Mouse (Mus musculus) MEL (cell line): ENCODE measurements around the gene Arhgap28. TPM values are rescaled to one million over a fixed set of nuclear protein-coding genes. Genes with fewer than 3 reads are reported as not detected.

Experiments used
- DNase-seq: peaks from one replicate; pipeline ENCODE4 v3.0.0; 2011; ENCODE audit warnings: low read depth, low spot score
- H3K27ac ChIP-seq: 2 replicates; pipeline ENCODE4 v1.5.1; 2012; ENCODE audit warnings: low read depth, mild to moderate bottlenecking, control low read depth, low read length, moderate library complexity; ENCODE audit not compliant: control insufficient read depth
- H3K27me3 ChIP-seq, 2 experiments: fragments of 150-350 bp in 1 of 2; sonication (generic) in 1 of 2; 2 replicates each; pipeline ENCODE4 v1.6.1; 2012; ENCODE audit warnings: low read length in 2 of 2, mild to moderate bottlenecking in 2 of 2, improper control_type of control experiment in 1 of 2, moderate library complexity in 1 of 2; ENCODE audit not compliant: insufficient read depth in 2 of 2, control insufficient read depth in 1 of 2
- H3K36me3 ChIP-seq, 2 experiments: 2 replicates each; pipeline ENCODE4 v1.6.1; 2012 to 2014; ENCODE audit warnings: low read length in 2 of 2, improper control_type of control experiment in 1 of 2, inconsistent platforms in 1 of 2, mild to moderate bottlenecking in 1 of 2; ENCODE audit not compliant: insufficient read depth in 2 of 2, control insufficient read depth in 1 of 2
- H3K4me1 ChIP-seq, 2 experiments: fragments of 150-350 bp in 1 of 2; sonication (generic) in 1 of 2; 2 replicates each; pipeline ENCODE4 v1.6.1; 2012; ENCODE audit warnings: low read length in 2 of 2, improper control_type of control experiment in 1 of 2, mild to moderate bottlenecking in 1 of 2; ENCODE audit not compliant: insufficient read depth in 2 of 2, control insufficient read depth in 1 of 2
- H3K4me3 ChIP-seq, 2 experiments: fragments of 150-350 bp in 1 of 2; sonication (generic) in 1 of 2; 2 replicates each; pipeline ENCODE4 v1.5.1; 2012; ENCODE audit warnings: low read depth in 2 of 2, low read length in 2 of 2, mild to moderate bottlenecking in 2 of 2, moderate library complexity in 2 of 2, control low read depth in 1 of 2, improper control_type of control experiment in 1 of 2; ENCODE audit not compliant: control insufficient read depth in 1 of 2, insufficient read depth in 1 of 2
- H3K79me2 ChIP-seq: 2 replicates; pipeline ENCODE4 v1.6.1; 2012; ENCODE audit warnings: mild to moderate bottlenecking, low read length, moderate library complexity; ENCODE audit not compliant: control insufficient read depth, poor library complexity, insufficient read depth
- H3K9ac ChIP-seq: 2 replicates; pipeline ENCODE4 v1.6.1; 2012; ENCODE audit warnings: low read depth, mild to moderate bottlenecking, control low read depth, low read length, moderate library complexity; ENCODE audit not compliant: control insufficient read depth, poor library complexity, severe bottlenecking
- H3K9me3 ChIP-seq: fragments of 150-350 bp; sonication (generic); replicated peaks from 2 replicates; pipeline ENCODE4 v1.6.1; 2012; ENCODE audit warnings: mild to moderate bottlenecking, low read length, improper control_type of control experiment, moderate library complexity; ENCODE audit not compliant: insufficient read depth
- BHLHE40 ChIP-seq: IDR thresholded peaks from 2 replicates; pipeline ENCODE4 v1.6.1; 2012; ENCODE audit warnings: low read depth, mild to moderate bottlenecking, inconsistent platforms, low read length, improper control_type of control experiment, borderline replicate concordance
- CHD2 ChIP-seq: IDR thresholded peaks from 2 replicates; pipeline ENCODE4 v1.6.1; 2011; ENCODE audit warnings: low read length, improper control_type of control experiment
- CTCF ChIP-seq, 3 experiments: IDR thresholded peaks in 2 of 3; conservative IDR thresholded peaks in 1 of 3; 2 replicates each; pipeline ENCODE4 v1.5.1; 2011 to 2012; ENCODE audit warnings: low read length in 3 of 3, low read depth in 2 of 3, mild to moderate bottlenecking in 2 of 3, improper control_type of control experiment in 1 of 3, inconsistent platforms in 1 of 3, mixed read lengths in 1 of 3, moderate library complexity in 1 of 3; ENCODE audit not compliant: control insufficient read depth in 1 of 3, insufficient read depth in 1 of 3, poor library complexity in 1 of 3, severe bottlenecking in 1 of 3
- E2F4 ChIP-seq: IDR thresholded peaks from 2 replicates; pipeline ENCODE4 v1.6.1; 2011; ENCODE audit warnings: low read depth, low read length, improper control_type of control experiment, borderline replicate concordance
- ELF1 ChIP-seq: IDR thresholded peaks from 2 replicates; pipeline ENCODE4 v1.6.1; 2014; ENCODE audit warnings: low read depth, mild to moderate bottlenecking, inconsistent platforms, low read length, improper control_type of control experiment, moderate library complexity
- EP300 ChIP-seq, 2 experiments: IDR thresholded peaks; 2 replicates each; pipeline ENCODE4 v1.6.1; 2011; ENCODE audit warnings: improper control_type of control experiment in 2 of 2, low read length in 2 of 2, low read depth in 1 of 2, mild to moderate bottlenecking in 1 of 2
- HCFC1 ChIP-seq: IDR thresholded peaks from 2 replicates; pipeline ENCODE4 v1.6.1; 2012; ENCODE audit warnings: low read depth, mild to moderate bottlenecking, inconsistent platforms, low read length, improper control_type of control experiment, moderate library complexity
- JUND ChIP-seq: IDR thresholded peaks from 2 replicates; pipeline ENCODE4 v1.6.1; 2011; ENCODE audit warnings: low read depth, mild to moderate bottlenecking, improper control_type of control experiment, low read length
- KAT2A ChIP-seq: conservative IDR thresholded peaks from 2 replicates; pipeline ENCODE4 v1.6.1; 2012; ENCODE audit warnings: low read depth, low read length, improper control_type of control experiment, inconsistent platforms
- MAFK ChIP-seq: IDR thresholded peaks from 2 replicates; pipeline ENCODE4 v1.6.1; 2011; ENCODE audit warnings: low read depth, mild to moderate bottlenecking, low read length, improper control_type of control experiment, borderline replicate concordance
- MAZ ChIP-seq: IDR thresholded peaks from 2 replicates; pipeline ENCODE4 v1.6.1; 2012; ENCODE audit warnings: low read depth, mild to moderate bottlenecking, inconsistent platforms, low read length, improper control_type of control experiment
- MEF2A ChIP-seq: IDR thresholded peaks from 2 replicates; pipeline ENCODE4 v1.6.1; 2014; ENCODE audit warnings: low read depth, mild to moderate bottlenecking, inconsistent platforms, low read length, improper control_type of control experiment; ENCODE audit not compliant: poor library complexity, insufficient replicate concordance, severe bottlenecking; ENCODE audit errors: extremely low read depth
- MXI1 ChIP-seq: IDR thresholded peaks from 2 replicates; pipeline ENCODE4 v1.6.1; 2011; ENCODE audit warnings: mild to moderate bottlenecking, low read depth, low read length, improper control_type of control experiment
- MYC ChIP-seq: IDR thresholded peaks from 2 replicates; pipeline ENCODE4 v1.6.1; 2011; ENCODE audit warnings: low read depth, mild to moderate bottlenecking, low read length, improper control_type of control experiment, moderate library complexity
- NRF1 ChIP-seq: IDR thresholded peaks from 2 replicates; pipeline ENCODE4 v1.6.1; 2014; ENCODE audit warnings: low read depth, mild to moderate bottlenecking, inconsistent platforms, low read length, improper control_type of control experiment, moderate library complexity; ENCODE audit not compliant: poor library complexity, insufficient read depth, severe bottlenecking
- POLR2A ChIP-seq, 2 experiments: IDR thresholded peaks; 2 replicates each; pipeline ENCODE4 v1.6.1; 2011 to 2012; ENCODE audit warnings: low read length in 2 of 2, mild to moderate bottlenecking in 2 of 2, control low read depth in 1 of 2, improper control_type of control experiment in 1 of 2, low read depth in 1 of 2, moderate library complexity in 1 of 2; ENCODE audit not compliant: control insufficient read depth in 1 of 2, insufficient read depth in 1 of 2, poor library complexity in 1 of 2
- POLR2AphosphoS5 ChIP-seq: IDR thresholded peaks from 2 replicates; pipeline ENCODE4 v1.6.1; 2012; ENCODE audit warnings: low read depth, borderline replicate concordance, mild to moderate bottlenecking, inconsistent platforms, low read length, moderate library complexity, mixed read lengths
- RCOR1 ChIP-seq: IDR thresholded peaks from 2 replicates; pipeline ENCODE4 v1.6.1; 2012; ENCODE audit warnings: low read depth, mild to moderate bottlenecking, inconsistent platforms, low read length, improper control_type of control experiment
- SIN3A ChIP-seq: IDR thresholded peaks from 2 replicates; pipeline ENCODE4 v1.6.1; 2012; ENCODE audit warnings: low read length, improper control_type of control experiment, inconsistent platforms
- TAL1 ChIP-seq: IDR thresholded peaks from 2 replicates; pipeline ENCODE4 v1.6.1; 2012; ENCODE audit warnings: mild to moderate bottlenecking, inconsistent platforms, low read length, moderate library complexity, mixed read lengths
- TCF12 ChIP-seq: IDR thresholded peaks from 2 replicates; pipeline ENCODE4 v1.6.1; 2014; ENCODE audit warnings: low read depth, mild to moderate bottlenecking, inconsistent platforms, low read length, improper control_type of control experiment, moderate library complexity
- UBTF ChIP-seq: IDR thresholded peaks from 2 replicates; pipeline ENCODE4 v1.6.1; 2012; ENCODE audit warnings: low read depth, mild to moderate bottlenecking, inconsistent platforms, low read length, improper control_type of control experiment, moderate library complexity, borderline replicate concordance; ENCODE audit not compliant: insufficient read depth
- USF1 ChIP-seq: IDR thresholded peaks from 2 replicates; pipeline ENCODE4 v1.6.1; 2014; ENCODE audit warnings: low read depth, mild to moderate bottlenecking, inconsistent platforms, low read length, improper control_type of control experiment, moderate library complexity
- ZC3H11A ChIP-seq: IDR thresholded peaks from 2 replicates; pipeline ENCODE4 v1.6.1; 2012; ENCODE audit warnings: low read depth, mild to moderate bottlenecking, inconsistent platforms, low read length, improper control_type of control experiment
- ZKSCAN1 ChIP-seq: IDR thresholded peaks from 2 replicates; pipeline ENCODE4 v1.6.1; 2012; ENCODE audit warnings: low read depth, mild to moderate bottlenecking, inconsistent platforms, low read length, improper control_type of control experiment, moderate library complexity
- ZMIZ1 ChIP-seq: IDR thresholded peaks from 2 replicates; pipeline ENCODE4 v1.6.1; 2012; ENCODE audit warnings: low read depth, mild to moderate bottlenecking, inconsistent platforms, low read length, improper control_type of control experiment, moderate library complexity
- ZNF384 ChIP-seq: IDR thresholded peaks from 2 replicates; pipeline ENCODE4 v1.6.1; 2012; ENCODE audit warnings: low read depth, mild to moderate bottlenecking, inconsistent platforms, low read length, improper control_type of control experiment
- polyA plus RNA-seq, 2 experiments: library from polyadenylated mRNA; stranded (reverse) in 1 of 2; unstranded in 1 of 2; fragments of >175 nt in 1 of 2; fragments of >200 nt in 1 of 2; gene quantifications; 2 replicates each; pipeline versions ENCODE4 v1.2.1 to v1.2.4; 2012; ENCODE audit warnings: low replicate concordance in 2 of 2, low read depth in 1 of 2; ENCODE audit not compliant: insufficient read length in 2 of 2, insufficient read depth in 1 of 2, missing spikeins in 1 of 2
- total RNA-seq: library from RNA; depleted of rRNA; stranded (reverse); fragments of 300-350 nt; gene quantifications from 2 replicates; pipeline ENCODE4 v1.2.3, GENCODE M21; 2012

The Arhgap28 gene
- total and polyA plus RNA-seq, 3 experiments = not detected

DNA sequence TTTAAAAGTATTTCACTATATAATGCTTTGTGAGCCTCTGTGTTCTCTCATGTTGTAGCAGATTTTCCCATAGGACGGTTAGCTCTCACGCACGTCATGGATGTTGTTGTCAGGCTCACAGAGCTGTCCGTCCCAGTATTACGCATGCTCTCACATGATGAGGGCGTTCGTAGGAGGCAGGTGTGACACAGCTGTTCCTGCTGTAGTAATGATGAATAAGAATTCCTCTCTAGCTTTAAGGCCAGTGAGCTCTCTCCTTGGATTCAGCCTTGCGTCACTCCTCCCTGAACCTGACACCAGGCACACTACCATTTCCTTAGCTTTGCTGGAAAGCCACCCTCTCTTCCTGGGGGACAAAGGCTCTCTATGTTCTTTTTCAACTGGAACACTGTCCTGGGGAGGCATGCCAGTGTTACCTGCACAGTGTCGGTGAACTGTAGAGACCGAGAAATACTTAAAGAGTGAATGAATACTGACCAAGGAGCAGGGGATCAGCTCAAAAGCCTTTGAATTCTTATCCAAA, 96.3 kb downstream of the Arhgap28 start:
- Histone ChIP-seq H3K79me2 (no peaks in the 10 kb centered on the region), H3K27ac (no peak overlapping the region), H3K9ac (no peak overlapping the region), H3K4me1 (no peaks in the 10 kb centered on the region), H3K4me3 (no peak overlapping the region), H3K36me3 (no peaks in the 10 kb centered on the region), H3K9me3 (no peaks in the 10 kb centered on the region), H3K27me3 (no peaks in the 10 kb centered on the region)
- no peak for TF ChIP-seq USF1
- TF ChIP-seq EP300 (IDR thresholded peaks at IDR 0.05; ENCODE audit: low read depth in 1 of 2, low read length in 2 of 2) = no peak
- no peak for TF ChIP-seq MEF2A
- TF ChIP-seq POLR2AphosphoS5 = no peak
- TF ChIP-seq MXI1 = no peak
- TF ChIP-seq HCFC1 = no peak
- no peak for TF ChIP-seq BHLHE40
- TF ChIP-seq ZC3H11A = no peak
- TF ChIP-seq RCOR1 = no peak
- no peak for TF ChIP-seq E2F4
- no peak for TF ChIP-seq MAFK
- no peak for TF ChIP-seq KAT2A
- no peak for TF ChIP-seq MYC
- TF ChIP-seq SIN3A = no peak
- TF ChIP-seq ZNF384 = no peak
- no peak for TF ChIP-seq ZMIZ1
- no peak for TF ChIP-seq ELF1
- no peak for TF ChIP-seq NRF1
- TF ChIP-seq CHD2 = no peak
- no peak for TF ChIP-seq TAL1
- no peak for DNase-seq

DNA sequence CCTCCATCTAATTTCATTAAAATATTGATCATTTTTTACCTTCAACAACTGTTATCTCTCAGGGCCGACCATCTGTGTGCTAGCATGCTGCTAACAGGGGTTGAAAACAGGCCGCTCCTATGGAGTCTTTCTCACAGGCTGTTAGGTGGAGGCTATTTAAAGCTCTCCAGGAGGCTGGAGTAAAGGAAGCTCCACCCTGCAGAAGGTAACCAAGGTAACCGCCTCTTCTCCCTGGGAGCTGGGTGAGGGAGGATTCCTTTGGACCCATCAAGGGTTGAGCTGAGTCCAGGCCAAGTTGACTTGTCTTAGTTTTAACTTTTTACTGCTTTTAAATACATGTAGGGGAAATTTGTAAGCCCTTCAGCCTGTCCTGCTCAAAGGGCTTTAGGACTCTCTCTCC, 97.7 kb downstream of the Arhgap28 start:
- no peak for TF ChIP-seq SIN3A
- no peak for TF ChIP-seq BHLHE40
- TF ChIP-seq RCOR1 = no peak
- TF ChIP-seq ZC3H11A = no peak
- no peak for TF ChIP-seq UBTF
- TF ChIP-seq NRF1 = no peak
- TF ChIP-seq MAZ = no peak
- TF ChIP-seq POLR2A (IDR thresholded peaks at IDR 0.05; ENCODE audit: control insufficient read depth in 1 of 2, insufficient read depth in 1 of 2, low read depth in 1 of 2, low read length in 2 of 2, poor library complexity in 1 of 2) = no peak
- no peak for TF ChIP-seq TCF12
- TF ChIP-seq ZKSCAN1 = no peak
- TF ChIP-seq CHD2 = no peak
- TF ChIP-seq USF1 = no peak
- TF ChIP-seq CTCF (IDR thresholded peaks at IDR 0.05 in 2 of 3, conservative IDR thresholded peaks at IDR 0.05 in 1 of 3; ENCODE audit: control insufficient read depth in 1 of 3, insufficient read depth in 1 of 3, low read depth in 2 of 3, low read length in 3 of 3, poor library complexity in 1 of 3, severe bottlenecking in 1 of 3) = no peak
- no peak for TF ChIP-seq JUND
- Histone ChIP-seq H3K27me3 (no peaks in the 10 kb centered on the region), H3K9ac (no peak overlapping the region), H3K36me3 (no peaks in the 10 kb centered on the region), H3K27ac (no peak overlapping the region), H3K79me2 (no peaks in the 10 kb centered on the region), H3K4me3 (no peak overlapping the region), H3K4me1 (no peaks in the 10 kb centered on the region), H3K9me3 (no peaks in the 10 kb centered on the region)
- DNase-seq = no peak
